Mouse (Mus musculus) small intestine, adult 2 months (tissue): Measurements from ENCODE around the gene Ocel1. TPM values are rescaled to one million over a fixed set of nuclear protein-coding genes. Genes with fewer than 3 reads are reported as not detected.

ENCODE experiments used
- H3K27ac ChIP-seq: fragments of 200-500 bp; 2 replicates; pipeline ENCODE4 v1.5.1; 2012; ENCODE audit warnings: low read depth, low read length, control low read depth, inconsistent platforms; ENCODE audit not compliant: insufficient read depth
- H3K27me3 ChIP-seq: fragments of 200-500 bp; 2 replicates; pipeline ENCODE4 v1.6.1; 2012; ENCODE audit warnings: mild to moderate bottlenecking, moderate library complexity, low read length, inconsistent platforms; ENCODE audit not compliant: control insufficient read depth, insufficient read depth
- H3K36me3 ChIP-seq: fragments of 200-500 bp; 2 replicates; pipeline ENCODE4 v1.6.1; 2012; ENCODE audit warnings: mild to moderate bottlenecking, low read length, control low read depth, inconsistent platforms; ENCODE audit not compliant: control insufficient read depth, insufficient read depth
- H3K4me1 ChIP-seq: fragments of 200-500 bp; 2 replicates; pipeline ENCODE4 v1.6.1; 2012; ENCODE audit warnings: low read length, inconsistent platforms, mixed read lengths; ENCODE audit not compliant: control insufficient read depth, insufficient read depth, insufficient read length
- H3K4me3 ChIP-seq: fragments of 200-500 bp; 2 replicates; pipeline ENCODE4 v1.5.1; 2012; ENCODE audit warnings: low read depth, mild to moderate bottlenecking, control low read depth, inconsistent platforms, low read length, moderate library complexity
- CTCF ChIP-seq: fragments of 200-500 bp; IDR thresholded peaks from 2 replicates; pipeline ENCODE4 v1.5.1; 2012; ENCODE audit warnings: low read depth, mild to moderate bottlenecking, control low read depth, inconsistent platforms, low read length, moderate library complexity, mixed read lengths; ENCODE audit not compliant: insufficient replicate concordance, insufficient read length; ENCODE audit errors: extremely low read depth
- POLR2A ChIP-seq: fragments of 200-500 bp; IDR thresholded peaks from 2 replicates; pipeline ENCODE4 v1.6.1; 2012; ENCODE audit warnings: low read depth, mild to moderate bottlenecking, control low read depth, inconsistent platforms, low read length, moderate library complexity
- WGBS: fragments of 180-500 bp; shearing (Covaris S2); methylation state at CpG from one replicate; pipeline ENCODE4 v1.1.7; 2018; 5-methylcytosine and 5-hydroxymethylcytosine counted together
- polyA plus RNA-seq: library from polyadenylated mRNA; depleted of rRNA; stranded (reverse); fragments of >200 nt; gene quantifications from 2 replicates; pipeline ENCODE4 v1.2.3, GENCODE M21; 2012

Gene Ocel1
- polyA plus RNA-seq, 1 experiment = 70.3 TPM

- Histone ChIP-seq H3K27me3 (no peaks in the 10 kb centered on the region), H3K36me3 (peaks cover 28% of the 10 kb centered on the region), H3K27ac (no peak overlapping the region), H3K4me1 (peaks cover 28% of the 10 kb centered on the region), H3K4me3 (no peak overlapping the region)
- no peak for TF ChIP-seq POLR2A
- TF ChIP-seq CTCF = no peak
- WGBS = 90% methylated on average over 12 of the region's 12 CpGs
Observed at GRCm38 (mm10) chr8:71372427-71372826, 1.3 kb downstream of the Ocel1 start.

GRCm38 (mm10) chr8:71373000-71373399 is 1.9 kb downstream of the Ocel1 start:
- Histone ChIP-seq H3K27ac (no peak overlapping the region), H3K4me1 (peaks cover 28% of the 10 kb centered on the region), H3K4me3 (no peak overlapping the region), H3K27me3 (no peaks in the 10 kb centered on the region), H3K36me3 (peaks cover 31% of the 10 kb centered on the region)
- no peak for TF ChIP-seq CTCF
- TF ChIP-seq POLR2A = no peak
- 92% methylated on average over 3 of the region's 3 CpGs for WGBS

GRCm38 (mm10) chr8:71374616-71375206 is 3.6 kb downstream of the Ocel1 start:
- Histone ChIP-seq H3K27ac (no peak overlapping the region), H3K4me1 (peaks cover 35% of the 10 kb centered on the region), H3K27me3 (no peaks in the 10 kb centered on the region), H3K36me3 (peaks cover 32% of the 10 kb centered on the region), H3K4me3 (no peak overlapping the region)
- WGBS = 79% methylated on average over 17 of the region's 17 CpGs
- no peak for TF ChIP-seq CTCF
- no peak for TF ChIP-seq POLR2A

- Histone ChIP-seq H3K27ac (peak overlapping the region; percentile 46), H3K36me3 (peaks cover 30% of the 10 kb centered on the region), H3K4me1 (peaks cover 38% of the 10 kb centered on the region), H3K4me3 (peak overlapping the region; percentile 53), H3K27me3 (no peaks in the 10 kb centered on the region)
- TF ChIP-seq CTCF (no peak), POLR2A (no peak)
- 15% methylated on average over 74 of the region's 74 CpGs for WGBS
Observed at GRCm38 (mm10) chr8:71375581-71376422, 4.7 kb downstream of the Ocel1 start.

GRCm38 (mm10) chr8:71376423-71377030 is 5.4 kb downstream of the Ocel1 start:
- Histone ChIP-seq H3K4me3 (peak overlapping the region; percentile 53; the same call in 1 of the 2 replicates), H3K4me1 (peaks cover 38% of the 10 kb centered on the region), H3K36me3 (peaks cover 30% of the 10 kb centered on the region), H3K27me3 (no peaks in the 10 kb centered on the region), H3K27ac (no peak overlapping the region)
- TF ChIP-seq POLR2A = no peak
- no peak for TF ChIP-seq CTCF
- WGBS = 54% methylated on average over 8 of the region's 8 CpGs

GRCm38 (mm10) chr8:71379008-71379407 is 7.9 kb downstream of the Ocel1 start:
- TF ChIP-seq POLR2A (no peak), CTCF (no peak)
- peaks cover 49% of the 10 kb centered on the region for H3K4me1 ChIP-seq
- peaks cover 20% of the 10 kb centered on the region for H3K36me3 ChIP-seq
- H3K27me3 ChIP-seq = no peaks in the 10 kb centered on the region
- no peak overlapping the region for H3K27ac ChIP-seq
- 80% methylated on average over 4 of the region's 4 CpGs for WGBS
- no peak overlapping the region for H3K4me3 ChIP-seq

- TF ChIP-seq CTCF (no peak), POLR2A (no peak)
- 31% methylated on average over 3 of the region's 3 CpGs for WGBS
- H3K4me3 ChIP-seq = peak overlapping the region; percentile 97
Observed at GRCm38 (mm10) chr8:71379512-71380075, 8.5 kb downstream of the Ocel1 start.

More at GRCm38 (mm10) chr8:71379512-71380075, 8.5 kb downstream of the Ocel1 start:
- peaks cover 15% of the 10 kb centered on the region for H3K36me3 ChIP-seq
- peak overlapping the region; percentile 83 for H3K27ac ChIP-seq
- H3K27me3 ChIP-seq = no peaks in the 10 kb centered on the region
- H3K4me1 ChIP-seq = peaks cover 49% of the 10 kb centered on the region
